ENCODE assay signal across 9 mouse cellular contexts in genomic region chr11:98810686-98811085, GRCm38 (mm10). TPM values are rescaled to one million over a fixed set of nuclear protein-coding genes. Genes with fewer than 3 reads are reported as not detected.
A peak's percentile ranks its signal among the peaks of the same experiment; 100 is the strongest.
DNase-seq lines count a peak whose midpoint lies in the region; ATAC-seq and TF ChIP-seq lines count a peak whose summit lies in the region.
"Had no signal": no experiment of that assay in that cellular context is flagged by ENCODE, and none has a peak within 500 bp of the region (broad histone marks: within the 10 kb centered on the region; RNA-seq: fewer than 3 reads in every experiment).

No protein-coding gene starts in this region.

- H3K27ac ChIP-seq in heart, postnatal 0 days (ENCODE audit: low read depth): peak overlapping the region; percentile 94; the same call in 1 of the 2 replicates
- H3K27ac ChIP-seq in bone marrow, adult 2 months (ENCODE audit: control insufficient read depth, insufficient read depth, low read depth, low read length, poor library complexity): no peak overlapping the region
- peak overlapping the region; percentile 100 for H3K27ac ChIP-seq in hindbrain, embryonic 13.5 days
- peak overlapping the region; percentile 98; the same call in 1 of the 2 replicates for H3K27ac ChIP-seq in midbrain, embryonic 12.5 days (replicated peaks)

- H3K4me3 ChIP-seq in heart, postnatal 0 days (ENCODE audit: low read depth, low read length): peak overlapping the region; percentile 72
- H3K4me3 ChIP-seq in bone marrow, adult 2 months (replicated peaks; ENCODE audit: control insufficient read depth, low read depth, low read length): peak overlapping the region; percentile 80
- peak overlapping the region; percentile 93 for H3K4me3 ChIP-seq in hindbrain, embryonic 13.5 days
- H3K4me3 ChIP-seq in midbrain, embryonic 12.5 days: peak overlapping the region; percentile 89

- DNase-seq in heart, postnatal 0 days (ENCODE audit: low spot score): no peak
- DNase-seq in heart, postnatal 10 days: no peak
- DNase-seq in MN1 (ENCODE audit: low spot score): no peak
- DNase-seq in right cerebral cortex, postnatal 4 days: no peak
- no peak for DNase-seq in thymus, postnatal 25 days

- H3K36me3 ChIP-seq in heart, postnatal 0 days (replicated peaks; ENCODE audit: control insufficient read depth, insufficient read depth, low read length): peaks cover 58% of the 10 kb centered on the region
- H3K36me3 ChIP-seq in hindbrain, embryonic 13.5 days: peaks cover 64% of the 10 kb centered on the region
- peaks cover 64% of the 10 kb centered on the region for H3K36me3 ChIP-seq in midbrain, embryonic 12.5 days

- 63% methylated on average over 7 of the region's 7 CpGs for WGBS in heart, postnatal 0 days
- WGBS in bone marrow, adult 2 months: 64% methylated on average over 7 of the region's 7 CpGs
- 77% methylated on average over 7 of the region's 7 CpGs for WGBS in hindbrain, embryonic 13.5 days
- WGBS in midbrain, embryonic 12.5 days: 82% methylated on average over 7 of the region's 7 CpGs

- TF ChIP-seq EP300 in heart, postnatal 0 days (IDR thresholded peaks at IDR 0.05; ENCODE audit: low read depth): no peak

- peak overlapping the region; percentile 71; the same call in 1 of the 2 replicates for H3K9ac ChIP-seq in heart, postnatal 0 days (replicated peaks; ENCODE audit: low read depth, low read length)
- peak overlapping the region; percentile 96 for H3K9ac ChIP-seq in hindbrain, embryonic 13.5 days
- H3K9ac ChIP-seq in midbrain, embryonic 12.5 days (replicated peaks): peak overlapping the region; percentile 92

- no peak for TF ChIP-seq POLR2A in bone marrow, adult 2 months (IDR thresholded peaks at IDR 0.05; ENCODE audit: borderline replicate concordance, control insufficient read depth, low read depth, low read length)

- H3K27me3 ChIP-seq in heart, postnatal 0 days (ENCODE audit: control insufficient read depth, insufficient read depth, low read length): no peaks in the 10 kb centered on the region
- H3K27me3 ChIP-seq in hindbrain, embryonic 13.5 days: no peaks in the 10 kb centered on the region
- no peaks in the 10 kb centered on the region for H3K27me3 ChIP-seq in midbrain, embryonic 12.5 days
- H3K27me3 ChIP-seq: Patski had no signal

- no peaks in the 10 kb centered on the region for H3K9me3 ChIP-seq in heart, postnatal 0 days (replicated peaks; ENCODE audit: control insufficient read depth, low read length)
- no peaks in the 10 kb centered on the region for H3K9me3 ChIP-seq in hindbrain, embryonic 13.5 days
- H3K9me3 ChIP-seq in midbrain, embryonic 12.5 days: no peaks in the 10 kb centered on the region

- no peak for TF ChIP-seq CTCF in heart, postnatal 0 days (IDR thresholded peaks at IDR 0.05; ENCODE audit: low read depth)
- no peak for TF ChIP-seq CTCF in bone marrow, adult 2 months (IDR thresholded peaks at IDR 0.05; ENCODE audit: control insufficient read depth, insufficient read depth, low read length)

- no peak for ATAC-seq in heart, postnatal 0 days (ENCODE audit: insufficient read depth, low read depth)
- no peak for ATAC-seq in hindbrain, embryonic 13.5 days (ENCODE audit: low FRiP score)
- ATAC-seq in midbrain, embryonic 12.5 days (ENCODE audit: low FRiP score, low read depth): no peak

- H3K4me1 ChIP-seq in heart, postnatal 0 days (ENCODE audit: control insufficient read depth, insufficient read depth): peaks cover 8% of the 10 kb centered on the region; the same call in 1 of the 2 replicates
- no peaks in the 10 kb centered on the region for H3K4me1 ChIP-seq in bone marrow, adult 2 months (ENCODE audit: control insufficient read depth, insufficient read depth, low read length)
- H3K4me1 ChIP-seq in hindbrain, embryonic 13.5 days (replicated peaks): peaks cover 34% of the 10 kb centered on the region
- peaks cover 18% of the 10 kb centered on the region for H3K4me1 ChIP-seq in midbrain, embryonic 12.5 days

- intact Hi-C loops in heart, postnatal 10 days (cut with DNase I): loop anchor here (2.0 kb wide), 1 partner anchor 18 kb away; no protein-coding TSS in a partner anchor

- peak overlapping the region; percentile 74 for H3K4me2 ChIP-seq in heart, postnatal 0 days (ENCODE audit: low read depth, low read length)
- H3K4me2 ChIP-seq in hindbrain, embryonic 13.5 days: peak overlapping the region; percentile 78
- H3K4me2 ChIP-seq in midbrain, embryonic 12.5 days (replicated peaks): peak overlapping the region; percentile 78

RNA-seq across cellular contexts. Expression of gene Casc3, which starts 6.0 kb away (rescaled TPM):
- 6.8 and 9.7 TPM in 2 replicates for total RNA-seq in heart, postnatal 0 days (2014; rRNA removed; ENCODE audit: low replicate concordance)
- polyA plus RNA-seq in heart, postnatal 0 days (2015; fragmentation: Nextera tagmentation; extraction: Ambion mirVana): 11.6 and 11.9 TPM in 2 replicates
- total RNA-seq in heart, postnatal 10 days (2021): 10 to 100 TPM; 29.0 to 29.7 TPM
- polyA plus RNA-seq in bone marrow, adult 2 months (2011; ENCODE audit: insufficient read depth, insufficient read length, low replicate concordance, missing spikeins): 29.3 and 38.5 TPM in 2 replicates
- polyA plus RNA-seq in hindbrain, embryonic 13.5 days (2015; fragmentation: Nextera tagmentation; extraction: Ambion mirVana): 48.7 and 50.2 TPM in 2 replicates
- 65.5 and 74.2 TPM in 2 replicates for polyA plus RNA-seq in midbrain, embryonic 12.5 days (2016; fragmentation: Nextera tagmentation; extraction: Ambion mirVana)

RNA-seq across cellular contexts. Expression of gene Msl1, which starts 15.4 kb away (rescaled TPM):
- total RNA-seq in heart, postnatal 0 days (2014; rRNA removed; ENCODE audit: low replicate concordance): 47.4 and 54.6 TPM in 2 replicates
- polyA plus RNA-seq in heart, postnatal 0 days (2015; fragmentation: Nextera tagmentation; extraction: Ambion mirVana): 11.3 and 12.6 TPM in 2 replicates
- 10 to 100 TPM; 70.3 to 83.4 TPM for total RNA-seq in heart, postnatal 10 days (2021)
- polyA plus RNA-seq in bone marrow, adult 2 months (2011; ENCODE audit: insufficient read depth, insufficient read length, low replicate concordance, missing spikeins): 46.7 and 69.9 TPM in 2 replicates
- 31.5 and 33.0 TPM in 2 replicates for polyA plus RNA-seq in hindbrain, embryonic 13.5 days (2015; fragmentation: Nextera tagmentation; extraction: Ambion mirVana)
- polyA plus RNA-seq in midbrain, embryonic 12.5 days (2016; fragmentation: Nextera tagmentation; extraction: Ambion mirVana): 38.6 and 42.4 TPM in 2 replicates

RNA-seq across cellular contexts. Expression of gene Rapgefl1, which starts 25.9 kb away (rescaled TPM):
- total RNA-seq in heart, postnatal 0 days (2014; rRNA removed; ENCODE audit: low replicate concordance): 0.77 and 0.80 TPM in 2 replicates
- 0.41 and 0.55 TPM in 2 replicates for polyA plus RNA-seq in heart, postnatal 0 days (2015; fragmentation: Nextera tagmentation; extraction: Ambion mirVana)
- total RNA-seq in heart, postnatal 10 days (2021): under 1 TPM; 0.79 to 0.87 TPM
- 1.5 and 6.8 TPM in 2 replicates for polyA plus RNA-seq in bone marrow, adult 2 months (2011; ENCODE audit: insufficient read depth, insufficient read length, low replicate concordance, missing spikeins)
- 6.2 and 7.0 TPM in 2 replicates for polyA plus RNA-seq in hindbrain, embryonic 13.5 days (2015; fragmentation: Nextera tagmentation; extraction: Ambion mirVana)
- 3.0 and 3.1 TPM in 2 replicates for polyA plus RNA-seq in midbrain, embryonic 12.5 days (2016; fragmentation: Nextera tagmentation; extraction: Ambion mirVana)

RNA-seq across cellular contexts. Expression of gene Nr1d1, which starts 35.6 kb away (rescaled TPM):
- total RNA-seq in heart, postnatal 0 days (2014; rRNA removed; ENCODE audit: low replicate concordance): 21.0 and 24.3 TPM in 2 replicates
- 10.2 and 10.7 TPM in 2 replicates for polyA plus RNA-seq in heart, postnatal 0 days (2015; fragmentation: Nextera tagmentation; extraction: Ambion mirVana)
- 10 to 100 TPM; 31.1 to 32.7 TPM for total RNA-seq in heart, postnatal 10 days (2021)
- polyA plus RNA-seq in bone marrow, adult 2 months (2011; ENCODE audit: insufficient read depth, insufficient read length, low replicate concordance, missing spikeins): 2.4 and 4.8 TPM in 2 replicates
- 1.9 and 2.4 TPM in 2 replicates for polyA plus RNA-seq in hindbrain, embryonic 13.5 days (2015; fragmentation: Nextera tagmentation; extraction: Ambion mirVana)
- polyA plus RNA-seq in midbrain, embryonic 12.5 days (2016; fragmentation: Nextera tagmentation; extraction: Ambion mirVana): 1.2 and 1.5 TPM in 2 replicates

RNA-seq across cellular contexts. Expression of gene Wipf2, which starts 52.8 kb away (rescaled TPM):
- total RNA-seq in heart, postnatal 0 days (2014; rRNA removed; ENCODE audit: low replicate concordance): 3.4 and 6.2 TPM in 2 replicates
- polyA plus RNA-seq in heart, postnatal 0 days (2015; fragmentation: Nextera tagmentation; extraction: Ambion mirVana): 1.5 and 1.8 TPM in 2 replicates
- 10 to 100 TPM; 12.4 to 13.0 TPM for total RNA-seq in heart, postnatal 10 days (2021)
- polyA plus RNA-seq in bone marrow, adult 2 months (2011; ENCODE audit: insufficient read depth, insufficient read length, low replicate concordance, missing spikeins): 5.9 and 11.3 TPM in 2 replicates
- 5.0 TPM in 2 replicates for polyA plus RNA-seq in hindbrain, embryonic 13.5 days (2015; fragmentation: Nextera tagmentation; extraction: Ambion mirVana)
- polyA plus RNA-seq in midbrain, embryonic 12.5 days (2016; fragmentation: Nextera tagmentation; extraction: Ambion mirVana): 4.9 TPM in 2 replicates
